Mouse (Mus musculus) MEL (cell line): ENCODE data around the gene Chchd4.

Experiments used
- BHLHE40 ChIP-seq: IDR thresholded peaks from 2 replicates; pipeline ENCODE4 v1.6.1; 2012; ENCODE audit warnings: low read depth, mild to moderate bottlenecking, inconsistent platforms, low read length, improper control_type of control experiment, borderline replicate concordance
- CTCF ChIP-seq, 3 experiments: IDR thresholded peaks in 2 of 3; conservative IDR thresholded peaks in 1 of 3; 2 replicates each; pipeline ENCODE4 v1.5.1; 2011 to 2012; ENCODE audit warnings: low read length in 3 of 3, low read depth in 2 of 3, mild to moderate bottlenecking in 2 of 3, improper control_type of control experiment in 1 of 3, inconsistent platforms in 1 of 3, mixed read lengths in 1 of 3, moderate library complexity in 1 of 3; ENCODE audit not compliant: control insufficient read depth in 1 of 3, insufficient read depth in 1 of 3, poor library complexity in 1 of 3, severe bottlenecking in 1 of 3
- E2F4 ChIP-seq: IDR thresholded peaks from 2 replicates; pipeline ENCODE4 v1.6.1; 2011; ENCODE audit warnings: low read depth, low read length, improper control_type of control experiment, borderline replicate concordance
- EP300 ChIP-seq, 2 experiments: IDR thresholded peaks; 2 replicates each; pipeline ENCODE4 v1.6.1; 2011; ENCODE audit warnings: improper control_type of control experiment in 2 of 2, low read length in 2 of 2, low read depth in 1 of 2, mild to moderate bottlenecking in 1 of 2
- JUND ChIP-seq: IDR thresholded peaks from 2 replicates; pipeline ENCODE4 v1.6.1; 2011; ENCODE audit warnings: low read depth, mild to moderate bottlenecking, improper control_type of control experiment, low read length
- MAFK ChIP-seq: IDR thresholded peaks from 2 replicates; pipeline ENCODE4 v1.6.1; 2011; ENCODE audit warnings: low read depth, mild to moderate bottlenecking, low read length, improper control_type of control experiment, borderline replicate concordance
- MAX ChIP-seq: IDR thresholded peaks from 2 replicates; pipeline ENCODE4 v1.6.1; 2011; ENCODE audit warnings: low read length, improper control_type of control experiment
- MEF2A ChIP-seq: IDR thresholded peaks from 2 replicates; pipeline ENCODE4 v1.6.1; 2014; ENCODE audit warnings: low read depth, mild to moderate bottlenecking, inconsistent platforms, low read length, improper control_type of control experiment; ENCODE audit not compliant: poor library complexity, insufficient replicate concordance, severe bottlenecking; ENCODE audit errors: extremely low read depth
- NELFE ChIP-seq: IDR thresholded peaks from 2 replicates; pipeline ENCODE4 v1.6.1; 2011; ENCODE audit warnings: low read depth, low read length, improper control_type of control experiment
- POLR2A ChIP-seq, 2 experiments: IDR thresholded peaks; 2 replicates each; pipeline ENCODE4 v1.6.1; 2011 to 2012; ENCODE audit warnings: low read length in 2 of 2, mild to moderate bottlenecking in 2 of 2, control low read depth in 1 of 2, improper control_type of control experiment in 1 of 2, low read depth in 1 of 2, moderate library complexity in 1 of 2; ENCODE audit not compliant: control insufficient read depth in 1 of 2, insufficient read depth in 1 of 2, poor library complexity in 1 of 2
- TCF12 ChIP-seq: IDR thresholded peaks from 2 replicates; pipeline ENCODE4 v1.6.1; 2014; ENCODE audit warnings: low read depth, mild to moderate bottlenecking, inconsistent platforms, low read length, improper control_type of control experiment, moderate library complexity
- UBTF ChIP-seq: IDR thresholded peaks from 2 replicates; pipeline ENCODE4 v1.6.1; 2012; ENCODE audit warnings: low read depth, mild to moderate bottlenecking, inconsistent platforms, low read length, improper control_type of control experiment, moderate library complexity, borderline replicate concordance; ENCODE audit not compliant: insufficient read depth

- TF ChIP-seq CTCF (IDR thresholded peaks at IDR 0.05 in 2 of 3, conservative IDR thresholded peaks at IDR 0.05 in 1 of 3; ENCODE audit: control insufficient read depth in 1 of 3, insufficient read depth in 1 of 3, low read depth in 2 of 3, low read length in 3 of 3, poor library complexity in 1 of 3, severe bottlenecking in 1 of 3) (no peak), EP300 (IDR thresholded peaks at IDR 0.05; ENCODE audit: low read depth in 1 of 2, low read length in 2 of 2) (no peak), TCF12 (no peak), E2F4 (no peak), MAX (no peak), UBTF (no peak), POLR2A (IDR thresholded peaks at IDR 0.05; ENCODE audit: control insufficient read depth in 1 of 2, insufficient read depth in 1 of 2, low read depth in 1 of 2, low read length in 2 of 2, poor library complexity in 1 of 2) (no peak), MEF2A (no peak), MAFK (no peak), NELFE (no peak), BHLHE40 (no peak), JUND (no peak)
These were observed 51.7 kb downstream of the Chchd4 start for GRCm38 (mm10) chr6:91421629-91422028.
